10 mouse cellular contexts compared by ENCODE assay signal in the genomic region with DNA sequence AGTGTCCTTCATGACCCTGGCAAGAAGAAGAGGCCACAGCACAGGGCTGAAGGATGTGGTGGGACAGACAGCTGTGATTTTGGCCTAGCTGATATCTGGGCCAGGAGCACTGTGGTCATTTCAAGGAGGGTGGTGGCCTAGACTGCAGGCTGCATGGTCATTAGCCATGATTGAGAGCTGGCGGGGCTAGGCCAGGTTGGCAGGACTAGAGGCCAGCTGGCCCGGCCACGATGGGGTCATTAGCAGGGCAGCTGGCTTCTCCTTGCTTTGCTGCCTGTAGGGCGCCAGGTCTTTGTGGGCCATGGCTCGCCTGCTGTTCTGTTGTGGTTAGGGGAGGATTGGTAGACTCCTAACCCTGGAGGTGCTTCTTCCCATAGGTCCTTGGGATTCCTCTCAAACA. TPM values are rescaled to one million over a fixed set of nuclear protein-coding genes. Genes with fewer than 3 reads are reported as not detected.
DNase-seq lines count a peak whose midpoint lies in the region; ATAC-seq lines count a peak whose summit lies in the region.
"Had no signal": no experiment of that assay in that cellular context is flagged by ENCODE, and none has a peak within 500 bp of the region (broad histone marks: within the 10 kb centered on the region; RNA-seq: fewer than 3 reads in every experiment).

No protein-coding gene starts in this region.

- no peak overlapping the region for H3K4me2 ChIP-seq in hindbrain, embryonic 11.5 days (replicated peaks; ENCODE audit: low read depth, low read length)
- H3K4me2 ChIP-seq in heart, embryonic 14.5 days (ENCODE audit: low read length) = no peak overlapping the region
- peak overlapping the region; percentile 91 for H3K4me2 ChIP-seq in neural tube, embryonic 13.5 days
- H3K4me2 ChIP-seq: forebrain, embryonic 12.5 days had no signal

- no peaks in the 10 kb centered on the region for H3K9me3 ChIP-seq in hindbrain, embryonic 10.5 days
- H3K9me3 ChIP-seq in hindbrain, embryonic 11.5 days (ENCODE audit: control insufficient read depth, low read length) = no peaks in the 10 kb centered on the region
- no peaks in the 10 kb centered on the region for H3K9me3 ChIP-seq in heart, embryonic 14.5 days (ENCODE audit: control insufficient read depth, low read length)
- no peaks in the 10 kb centered on the region for H3K9me3 ChIP-seq in neural tube, embryonic 13.5 days
- H3K9me3 ChIP-seq: forebrain, embryonic 12.5 days had no signal

- peak overlapping the region; percentile 60 for H3K27ac ChIP-seq in hindbrain, embryonic 10.5 days
- H3K27ac ChIP-seq in hindbrain, embryonic 11.5 days (ENCODE audit: low read depth, low read length) = no peak overlapping the region
- H3K27ac ChIP-seq in heart, embryonic 14.5 days (replicated peaks in 1 of 2; ENCODE audit: control insufficient read depth in 1 of 2, insufficient read depth in 1 of 2, low read depth in 2 of 2, low read length in 2 of 2) = no peak overlapping the region
- 0 out of 2 replicates have a peak overlapping the region, but pooled peaks have one; percentile 23 for H3K27ac ChIP-seq in neural tube, embryonic 13.5 days (replicated peaks)
- H3K27ac ChIP-seq: forebrain, embryonic 12.5 days had no signal

- WGBS in hindbrain, embryonic 10.5 days = 58% methylated on average over 5 of the region's 5 CpGs
- WGBS in hindbrain, embryonic 11.5 days = 41% methylated on average over 5 of the region's 5 CpGs
- WGBS in heart, embryonic 14.5 days = 75% methylated on average over 5 of the region's 5 CpGs
- WGBS in neural tube, embryonic 13.5 days = 36% methylated on average over 5 of the region's 5 CpGs

- DNase-seq in hindbrain, embryonic 10.5 days (ENCODE audit: low spot score) = no peak
- DNase-seq in hindbrain, embryonic 11.5 days (ENCODE audit: low spot score) = no peak
- DNase-seq in cerebellum, adult 9-11 months = peak; percentile 84
- DNase-seq in kidney, postnatal 25 days = no peak
- DNase-seq in testis, postnatal 10 days (ENCODE audit: low spot score) = no peak
- DNase-seq in adipocyte (ENCODE audit: low spot score) = no peak
- DNase-seq: kidney, adult 11 months had no signal

- H3K4me3 ChIP-seq in hindbrain, embryonic 10.5 days = no peak overlapping the region
- no peak overlapping the region for H3K4me3 ChIP-seq in hindbrain, embryonic 11.5 days (ENCODE audit: low read depth, low read length)
- H3K4me3 ChIP-seq in heart, embryonic 14.5 days (ENCODE audit: control insufficient read depth in 1 of 2, insufficient read depth in 1 of 2, low read depth in 1 of 2, low read length in 2 of 2) = no peak overlapping the region
- no peak overlapping the region for H3K4me3 ChIP-seq in neural tube, embryonic 13.5 days
- H3K4me3 ChIP-seq: forebrain, embryonic 12.5 days had no signal

- H3K27me3 ChIP-seq in hindbrain, embryonic 10.5 days (ENCODE audit: insufficient read depth, poor library complexity, severe bottlenecking) = peaks cover 11% of the 10 kb centered on the region
- H3K27me3 ChIP-seq in hindbrain, embryonic 11.5 days (ENCODE audit: control insufficient read depth, insufficient read depth, low read length) = peaks cover 3% of the 10 kb centered on the region; the same call in 1 of the 2 replicates
- no peaks in the 10 kb centered on the region for H3K27me3 ChIP-seq in heart, embryonic 14.5 days (ENCODE audit: control insufficient read depth, insufficient read depth, low read length)
- H3K27me3 ChIP-seq in neural tube, embryonic 13.5 days = no peaks in the 10 kb centered on the region

- H3K4me1 ChIP-seq in hindbrain, embryonic 10.5 days (replicated peaks) = peaks cover 94% of the 10 kb centered on the region
- peaks cover 23% of the 10 kb centered on the region for H3K4me1 ChIP-seq in hindbrain, embryonic 11.5 days (replicated peaks; ENCODE audit: control insufficient read depth, insufficient read depth, low read length)
- peaks cover 58 to 70% of the 10 kb centered on the region in 2 experiments for H3K4me1 ChIP-seq in heart, embryonic 14.5 days (ENCODE audit: control insufficient read depth in 2 of 2, insufficient read depth in 2 of 2, low read length in 2 of 2)
- H3K4me1 ChIP-seq in neural tube, embryonic 13.5 days (replicated peaks) = peaks cover 85% of the 10 kb centered on the region

- ATAC-seq in hindbrain, embryonic 11.5 days (ENCODE audit: low FRiP score) = no peak
- ATAC-seq in heart, embryonic 14.5 days (ENCODE audit: insufficient number of reproducible peaks, insufficient read depth, low FRiP score, low read depth) = no peak
- ATAC-seq in neural tube, embryonic 13.5 days (ENCODE audit: low read depth) = no peak

- no peak overlapping the region for H3K9ac ChIP-seq in hindbrain, embryonic 11.5 days (ENCODE audit: low read depth, low read length)
- H3K9ac ChIP-seq in heart, embryonic 14.5 days (ENCODE audit: low read length) = peak overlapping the region; percentile 35; the same call in 1 of the 2 replicates
- peak overlapping the region; percentile 93 for H3K9ac ChIP-seq in neural tube, embryonic 13.5 days
- H3K9ac ChIP-seq: forebrain, embryonic 12.5 days had no signal

- H3K36me3 ChIP-seq in hindbrain, embryonic 10.5 days = peaks cover 40% of the 10 kb centered on the region
- no peaks in the 10 kb centered on the region for H3K36me3 ChIP-seq in hindbrain, embryonic 11.5 days (ENCODE audit: control insufficient read depth, insufficient read depth, low read length)
- H3K36me3 ChIP-seq in heart, embryonic 14.5 days (ENCODE audit: control insufficient read depth, insufficient read depth, low read length) = peaks cover 20% of the 10 kb centered on the region
- H3K36me3 ChIP-seq in neural tube, embryonic 13.5 days = peaks cover 43% of the 10 kb centered on the region

RNA-seq across cellular contexts. Expression of a gene that starts 4.8 kb away (rescaled TPM):
- polyA plus RNA-seq in hindbrain, embryonic 10.5 days (2016; fragmentation: Nextera tagmentation; extraction: Ambion mirVana) = 33.8 and 43.8 TPM in 2 replicates
- polyA plus RNA-seq in hindbrain, embryonic 11.5 days (2014; fragmentation: Nextera tagmentation; extraction: Ambion mirVana) = 23.0 and 25.9 TPM in 2 replicates
- 24.9 and 25.5 TPM in 2 replicates for polyA plus RNA-seq in heart, embryonic 14.5 days (2014; fragmentation: Nextera tagmentation; extraction: Ambion mirVana)
- 53.0 and 59.8 TPM in 2 replicates for polyA plus RNA-seq in neural tube, embryonic 13.5 days (2015; fragmentation: Nextera tagmentation; extraction: Ambion mirVana)

RNA-seq across cellular contexts. Expression of a gene that starts 33.0 kb away (rescaled TPM):
- 861 and 996 TPM in 2 replicates for polyA plus RNA-seq in hindbrain, embryonic 10.5 days (2016; fragmentation: Nextera tagmentation; extraction: Ambion mirVana)
- 245 and 269 TPM in 2 replicates for polyA plus RNA-seq in hindbrain, embryonic 11.5 days (2014; fragmentation: Nextera tagmentation; extraction: Ambion mirVana)
- 401 and 427 TPM in 2 replicates for polyA plus RNA-seq in heart, embryonic 14.5 days (2014; fragmentation: Nextera tagmentation; extraction: Ambion mirVana)
- 462 and 484 TPM in 2 replicates for polyA plus RNA-seq in neural tube, embryonic 13.5 days (2015; fragmentation: Nextera tagmentation; extraction: Ambion mirVana)

Comparison
In these comparisons a context has a peak if more than half of its experiments do, and no peak if none do; other contexts are left out.
1. H3K27ac ChIP-seq: peak in hindbrain, embryonic 10.5 days (single experiment) and neural tube, embryonic 13.5 days (single experiment); none in hindbrain, embryonic 11.5 days (single experiment) and heart, embryonic 14.5 days (0 of 2).